Mouse (Mus musculus): ENCODE measurements at regions not wholly inside any gene's neighbourhood (a gene's known extent, or its start where the extent isn't known, plus 50 kb on each side); places are given as distances from the start of the nearest gene placed in this dataset.

DNA sequence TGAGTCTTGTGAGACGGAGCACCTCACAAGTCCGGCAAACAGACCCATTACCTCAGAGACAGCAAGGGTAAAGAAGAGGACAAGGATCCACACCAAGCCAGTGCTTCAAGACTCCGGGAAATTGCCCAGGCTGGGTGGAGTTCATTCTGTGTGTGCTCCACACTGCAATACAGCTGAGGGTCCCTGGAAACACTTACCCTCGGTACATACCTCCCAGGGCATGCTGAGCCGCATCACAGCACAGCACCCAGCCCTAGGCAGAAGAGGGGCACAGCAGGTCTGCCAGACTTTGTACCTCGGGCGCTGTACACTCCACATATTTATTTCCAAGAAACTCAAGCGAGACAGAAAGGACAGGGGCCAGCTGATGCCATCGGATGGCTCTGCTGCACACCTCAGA is 54.5 kb upstream of the Cmc1 start:
- no peak for DNase-seq (ENCODE audit: low spot score in 2 of 2)

DNA sequence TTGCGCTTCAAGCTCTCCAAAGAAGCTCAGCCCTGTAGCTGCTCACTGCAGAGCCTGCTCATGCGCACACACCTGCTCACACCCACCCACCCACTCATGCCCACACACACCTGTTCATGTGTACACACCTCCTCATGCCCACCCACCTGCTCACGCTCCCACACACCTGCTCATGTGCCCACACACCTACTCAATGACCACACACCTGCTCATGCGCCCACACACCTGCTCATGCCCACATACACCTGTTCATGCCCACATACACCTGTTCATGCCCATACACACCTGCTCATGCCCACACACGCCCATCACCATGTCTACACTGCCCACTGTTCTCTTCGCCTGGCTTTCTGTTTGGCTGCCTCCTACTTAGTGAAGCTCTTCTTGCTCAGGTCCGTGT is 56.5 kb upstream of the Cmc1 start:
- DNase-seq (ENCODE audit: low spot score in 2 of 2), result no peak

DNA sequence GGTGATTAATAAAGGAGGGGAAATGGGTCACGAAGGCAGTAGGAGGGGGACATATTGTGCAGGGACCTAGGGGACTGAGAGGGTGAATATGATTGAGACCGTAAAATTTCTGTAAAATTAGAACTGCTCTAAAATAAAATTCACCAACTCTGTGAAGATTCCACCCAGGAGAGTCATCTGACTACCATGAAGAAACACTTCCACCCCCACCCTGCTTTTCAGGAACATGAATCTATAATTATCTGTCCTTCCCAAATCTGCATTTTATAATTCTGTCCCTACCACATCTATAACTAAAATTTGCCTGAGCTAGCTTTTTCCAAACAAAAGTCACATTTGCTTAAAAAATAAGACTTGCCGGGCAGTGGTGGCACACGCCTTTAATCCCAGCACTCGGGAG is 69.7 kb upstream of the Cmc1 start:
- DNase-seq (ENCODE audit: low spot score in 2 of 2), result no peak

DNA sequence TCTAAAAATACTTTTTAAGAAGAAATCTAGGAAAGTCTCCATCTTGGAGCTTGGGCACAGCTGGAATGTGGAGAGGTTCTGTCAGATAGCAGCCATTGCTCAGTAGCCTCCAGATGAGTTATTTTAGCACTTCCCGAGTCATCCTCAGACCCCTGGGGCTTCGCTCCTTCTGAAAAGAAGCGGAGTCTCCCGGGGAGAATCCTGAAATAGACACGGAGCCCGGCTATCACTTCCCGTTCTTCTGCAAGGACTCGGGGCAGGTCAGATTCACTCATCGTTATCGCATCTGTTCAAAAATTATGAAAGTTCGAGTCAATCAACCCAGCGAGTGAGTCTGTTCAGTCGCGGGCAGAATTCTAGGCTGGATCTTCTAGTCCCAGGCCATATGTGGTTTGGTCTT is 71.2 kb upstream of the Cmc1 start:
- DNase-seq (ENCODE audit: low spot score in 2 of 2), result no peak

DNA sequence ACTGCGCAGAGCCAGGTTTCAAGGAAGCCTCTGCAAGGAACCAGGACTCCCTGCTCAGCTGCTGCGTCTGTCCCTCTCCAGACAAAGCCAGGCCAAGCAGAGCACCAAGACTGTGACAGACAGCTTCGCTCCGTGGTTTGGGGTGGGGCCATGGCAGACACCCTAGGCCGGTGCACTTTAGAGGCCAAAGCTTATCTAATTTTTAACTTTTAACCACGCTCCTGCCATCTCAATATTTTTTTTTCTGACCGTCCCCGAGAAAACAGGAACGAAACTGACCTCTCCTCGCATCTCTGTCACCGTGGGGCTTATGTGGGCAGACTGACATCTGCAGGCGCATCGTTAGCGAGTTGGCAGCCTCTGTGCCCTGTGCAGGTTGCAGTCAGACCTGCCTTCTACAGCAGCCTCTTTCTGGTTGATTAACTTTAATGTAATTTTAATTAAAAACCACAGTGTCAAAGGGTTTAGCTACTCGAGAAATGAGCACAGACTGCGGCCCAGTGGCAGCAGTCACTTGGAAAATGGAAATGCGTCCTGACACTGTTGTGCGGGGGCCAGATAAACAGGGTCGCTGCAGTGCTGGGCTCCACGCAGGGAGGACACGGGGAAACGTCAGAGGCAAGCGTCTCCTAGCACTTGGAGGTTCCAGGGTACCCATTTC is 77.6 kb upstream of the Cmc1 start:
- no peak for DNase-seq (ENCODE audit: low spot score in 2 of 2)

DNA sequence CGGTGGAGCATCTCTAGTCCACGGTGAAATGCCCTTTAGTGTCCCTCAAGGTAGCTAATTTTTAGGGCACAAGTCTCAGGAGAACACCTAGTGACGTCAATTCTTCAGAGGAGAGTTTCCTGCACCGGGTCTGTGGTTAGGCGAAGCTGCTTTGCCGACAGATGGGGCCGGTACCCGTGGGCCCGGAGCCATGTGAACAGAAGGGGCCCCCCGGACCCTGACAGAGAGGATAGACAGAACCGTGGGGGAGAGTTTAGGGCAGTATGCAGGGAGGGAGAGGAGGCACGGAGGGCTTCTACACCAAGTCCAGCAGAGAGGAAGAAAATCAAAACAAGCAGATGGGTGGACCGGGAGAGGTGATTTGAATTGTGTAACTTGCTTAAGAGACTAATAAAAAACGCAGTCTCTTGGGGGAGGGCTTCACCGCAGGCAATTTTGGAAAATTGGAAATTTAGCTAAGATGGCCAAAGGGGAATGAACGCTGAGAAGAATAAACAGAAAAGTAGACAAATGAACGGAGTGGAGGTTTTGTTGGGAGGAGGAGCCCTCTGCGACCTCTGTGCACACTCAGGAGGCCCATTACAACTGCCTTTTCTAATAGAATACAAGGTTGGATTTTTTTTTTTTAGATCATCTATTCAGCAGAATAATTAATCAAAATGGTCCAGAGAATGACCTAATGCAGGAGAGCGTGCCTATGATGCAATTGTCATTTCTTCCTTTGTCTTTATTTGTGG is 78.9 kb upstream of the Cmc1 start:
- no peak for DNase-seq (ENCODE audit: low spot score in 2 of 2)

DNA sequence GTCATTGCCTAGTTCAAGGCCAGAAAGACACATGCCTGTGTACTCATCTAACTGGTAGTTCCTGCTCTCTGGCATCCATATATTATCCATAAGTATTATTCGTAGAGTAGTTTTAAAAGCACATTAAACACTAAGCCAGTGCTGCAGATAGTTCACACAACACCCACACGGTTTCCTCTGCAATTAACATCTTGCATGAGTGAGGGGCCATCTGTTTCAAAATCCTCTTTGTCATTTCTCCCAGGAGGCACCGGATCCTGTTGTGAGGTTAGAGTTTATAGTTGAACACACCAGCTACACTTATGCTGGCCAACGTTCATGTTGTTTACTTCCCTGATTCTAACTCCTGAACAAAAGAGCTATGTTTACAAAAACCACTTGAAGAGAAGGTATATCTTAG is 90.7 kb upstream of the Cmc1 start:
- no peak for DNase-seq (ENCODE audit: low spot score in 2 of 2)

DNA sequence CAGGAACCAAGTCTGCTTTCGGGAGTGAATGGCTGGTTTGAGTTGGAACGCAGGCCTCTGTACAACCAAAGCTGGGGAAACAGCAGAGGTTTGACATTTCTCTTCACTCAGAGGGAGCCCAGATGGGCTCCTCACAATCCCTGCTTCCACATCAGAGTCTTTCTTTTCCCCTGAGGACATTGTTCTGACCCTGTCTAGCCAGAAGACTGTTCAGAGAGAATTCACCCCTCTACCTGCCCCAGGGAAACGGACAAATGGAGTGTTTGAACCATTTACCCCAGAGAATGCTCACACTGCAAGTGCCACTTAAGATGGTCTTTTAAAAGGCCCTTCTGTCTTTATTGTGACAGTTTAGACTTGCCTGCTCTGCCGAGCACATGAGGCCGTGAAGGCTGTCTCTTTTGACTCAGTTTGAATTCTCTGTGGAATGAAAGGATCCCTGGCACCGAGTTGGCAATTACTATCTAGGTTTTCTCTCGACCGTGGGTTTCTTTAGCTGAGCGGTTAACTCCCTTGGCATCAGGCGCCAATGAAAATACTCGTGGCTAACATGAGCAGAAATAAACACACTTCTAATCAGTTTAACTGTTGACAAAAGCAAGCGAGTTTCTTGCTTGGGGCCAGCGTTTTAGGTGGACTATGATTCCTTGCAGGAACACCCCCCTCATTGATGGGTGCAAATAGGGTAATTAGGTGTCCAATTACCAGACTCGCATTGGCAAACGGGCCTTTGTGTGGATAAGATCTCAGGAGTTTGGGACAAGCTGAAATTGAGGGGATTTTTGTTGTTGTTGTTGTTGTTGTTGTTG is 97.0 kb upstream of the Cmc1 start:
- DNase-seq (ENCODE audit: low spot score in 2 of 2), result no peak

DNA sequence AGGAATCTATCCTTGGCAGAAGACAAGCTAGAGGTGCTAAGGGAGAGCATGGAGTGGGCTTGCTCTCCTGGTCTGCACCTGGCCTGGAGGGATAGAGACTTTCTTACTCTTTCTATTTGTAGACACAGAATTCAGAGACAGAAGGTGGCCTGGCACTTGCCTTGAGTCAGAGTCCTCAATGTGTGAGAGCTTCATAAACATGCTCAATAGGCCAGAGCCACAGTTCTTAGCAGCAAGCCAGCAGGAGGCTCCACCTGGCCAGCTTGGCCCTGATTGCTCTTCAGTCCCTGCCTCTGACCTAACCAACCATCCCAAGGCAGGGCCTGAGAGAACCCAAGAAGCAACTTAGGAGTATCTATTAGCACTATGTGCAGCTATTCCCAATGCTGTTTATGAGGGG is 103.9 kb upstream of the Cmc1 start:
- DNase-seq (ENCODE audit: low spot score in 2 of 2), result no peak

DNA sequence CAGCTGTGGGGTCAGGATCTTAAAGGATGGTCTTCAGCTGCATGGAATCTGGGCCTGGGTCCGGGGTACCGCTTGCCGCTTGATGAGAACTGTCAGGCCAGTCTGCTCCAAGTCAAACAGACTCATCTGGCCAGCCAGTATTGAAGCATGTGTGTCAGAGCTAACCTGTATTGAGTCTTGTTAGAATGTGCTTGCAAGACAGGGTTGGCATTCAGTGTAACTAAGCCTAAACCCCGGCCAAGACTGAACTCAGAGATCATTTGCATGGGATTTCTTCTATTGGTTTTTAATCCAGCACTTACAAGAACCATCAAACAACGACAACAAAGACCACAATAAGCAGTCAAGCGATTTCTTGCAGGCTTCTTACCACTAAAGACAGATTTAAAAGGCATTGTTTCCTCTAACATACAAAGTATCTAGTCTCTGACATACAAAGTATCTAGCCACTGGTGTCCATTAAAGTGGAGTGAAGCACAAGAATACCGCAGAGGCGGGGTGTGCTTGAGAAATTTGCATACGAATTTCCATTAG is 105.3 kb upstream of the Cmc1 start:
- no peak for DNase-seq (ENCODE audit: low spot score in 2 of 2)

DNA sequence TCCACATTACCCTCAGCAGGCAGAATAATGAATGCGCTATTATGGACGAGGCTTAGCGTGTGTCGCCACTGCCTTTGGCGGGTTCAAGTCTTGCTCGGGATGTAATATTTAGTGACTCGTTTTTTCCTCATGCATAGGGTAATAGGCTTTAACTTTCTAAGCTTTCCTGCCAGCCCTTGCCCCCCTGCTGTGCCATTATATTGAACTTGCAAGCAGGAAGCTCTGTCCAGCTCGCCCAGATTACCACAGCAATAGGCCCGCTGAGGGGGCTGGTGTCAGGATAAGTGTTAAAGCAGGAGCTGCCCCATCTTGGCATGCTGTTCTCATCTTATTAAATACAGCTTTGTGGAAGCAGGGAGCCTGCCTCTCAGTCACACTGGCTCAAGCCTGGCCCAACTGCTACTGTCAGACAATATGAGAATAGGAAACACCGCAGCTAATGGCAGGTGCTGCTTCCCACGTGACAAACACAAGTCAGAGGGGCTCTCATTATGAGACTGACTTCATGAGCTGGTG is 105.8 kb upstream of the Cmc1 start:
- no peak for DNase-seq (ENCODE audit: low spot score in 2 of 2)

DNA sequence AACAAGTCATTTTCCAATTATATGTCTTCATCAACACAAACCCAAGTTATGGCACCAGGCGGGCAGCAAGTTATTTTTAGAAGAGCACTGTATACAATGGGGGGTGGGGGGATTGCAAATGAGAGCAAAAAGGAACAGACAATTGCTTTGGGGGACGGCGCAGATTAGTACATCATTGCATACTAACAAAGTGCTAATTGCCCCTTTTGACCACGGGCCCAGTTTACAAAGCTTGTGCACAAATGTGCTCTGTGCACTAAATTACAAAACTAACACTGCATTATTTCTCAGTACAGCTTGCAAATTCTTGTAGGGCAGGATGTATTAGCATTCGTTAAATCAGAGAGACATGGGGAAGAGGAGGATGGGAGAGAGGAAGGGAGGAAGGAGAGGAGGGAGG is 116.3 kb upstream of the Cmc1 start:
- DNase-seq (ENCODE audit: low spot score in 2 of 2), result no peak

DNA sequence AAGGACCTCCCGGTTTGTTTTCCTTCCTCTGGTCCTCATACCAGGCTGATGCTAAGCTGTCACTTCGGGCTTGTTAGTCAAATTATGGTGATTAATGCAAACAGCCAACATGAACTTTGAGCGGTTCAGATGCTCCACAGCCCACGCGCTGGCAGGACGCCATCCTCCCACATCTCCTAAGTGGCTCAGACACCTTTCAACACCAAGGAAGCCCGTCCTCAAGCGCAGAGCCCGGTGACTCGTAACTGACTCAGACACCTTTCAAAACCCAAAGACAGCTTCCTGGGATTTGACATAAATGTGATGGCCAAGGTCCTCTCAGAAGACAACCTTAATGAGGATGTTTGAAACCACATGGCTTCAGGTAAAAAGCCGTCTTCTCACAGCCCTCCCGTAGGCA is 121.7 kb upstream of the Cmc1 start:
- no peak for DNase-seq (ENCODE audit: low spot score in 2 of 2)

DNA sequence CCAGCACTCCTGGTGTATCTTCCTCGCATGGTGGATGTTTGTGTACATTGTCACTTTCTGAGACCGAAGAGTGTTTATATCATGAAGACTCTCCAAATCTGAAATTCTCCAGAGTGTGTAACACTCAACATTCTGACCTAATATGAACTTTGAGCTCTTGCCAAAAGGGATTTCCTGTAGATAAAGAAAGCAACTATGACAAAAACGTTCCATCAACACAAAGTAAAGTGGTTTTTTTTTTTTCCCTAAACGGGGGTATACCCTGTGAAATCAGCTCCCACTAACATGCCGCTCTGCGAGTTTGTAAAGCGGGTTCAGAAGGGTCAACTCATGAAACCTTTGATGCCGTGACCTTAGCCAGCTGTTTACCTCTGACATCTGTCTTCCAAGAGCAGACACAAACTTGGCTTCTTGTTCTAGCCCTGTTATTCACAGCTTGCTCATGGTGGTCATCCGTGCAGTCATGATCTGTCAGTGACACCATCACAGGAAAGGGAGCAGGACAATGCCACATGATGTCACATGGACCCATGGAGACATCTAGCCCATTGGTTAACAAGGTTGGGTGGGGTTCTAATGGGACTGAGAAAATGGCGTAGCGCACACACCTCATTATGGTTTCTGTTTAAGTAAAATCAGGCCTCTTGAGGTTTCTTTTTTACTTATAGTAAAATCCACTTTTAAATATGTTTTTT is 122.9 kb upstream of the Cmc1 start:
- no peak for DNase-seq (ENCODE audit: low spot score in 2 of 2)

DNA sequence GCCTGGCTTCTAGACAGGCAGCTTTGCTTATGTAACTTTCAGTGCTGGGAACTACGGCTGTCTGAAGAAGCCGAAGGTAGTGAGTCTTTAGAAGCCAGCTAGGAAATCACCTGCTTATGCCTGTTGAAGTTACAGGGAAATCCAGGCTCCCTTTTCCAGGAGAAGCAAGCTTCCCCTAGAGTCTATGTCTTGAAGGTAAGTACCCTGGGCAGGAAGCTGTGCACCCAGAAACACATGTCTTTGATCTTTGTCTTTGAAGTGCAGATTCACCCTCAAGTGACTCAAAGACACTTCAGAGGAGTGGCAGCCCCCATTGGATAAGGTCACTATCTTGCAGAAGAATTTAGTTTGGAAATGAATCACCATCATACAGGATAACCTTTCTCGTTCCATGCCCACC is 135.5 kb upstream of the Cmc1 start:
- DNase-seq (ENCODE audit: low spot score in 2 of 2), result no peak

DNA sequence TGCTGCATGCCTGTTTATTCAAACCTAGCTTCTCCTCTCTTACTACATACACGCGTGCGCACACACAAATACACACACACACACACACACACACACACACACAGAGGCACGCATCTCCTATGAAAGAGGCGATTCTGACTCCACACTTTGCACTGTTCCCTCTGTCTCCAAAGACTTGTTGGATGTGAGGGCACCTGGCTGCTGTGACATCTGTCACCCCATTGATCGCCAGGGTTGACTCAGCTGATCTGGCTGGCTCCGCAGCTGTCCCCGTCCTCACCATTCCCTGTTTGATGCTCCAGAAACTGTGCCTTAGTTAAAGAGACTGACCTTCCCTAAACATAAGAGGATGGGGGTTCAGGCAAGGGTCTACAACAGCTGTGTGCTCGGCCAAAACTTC is 137.6 kb upstream of the Cmc1 start:
- no peak for DNase-seq (ENCODE audit: low spot score in 2 of 2)

DNA sequence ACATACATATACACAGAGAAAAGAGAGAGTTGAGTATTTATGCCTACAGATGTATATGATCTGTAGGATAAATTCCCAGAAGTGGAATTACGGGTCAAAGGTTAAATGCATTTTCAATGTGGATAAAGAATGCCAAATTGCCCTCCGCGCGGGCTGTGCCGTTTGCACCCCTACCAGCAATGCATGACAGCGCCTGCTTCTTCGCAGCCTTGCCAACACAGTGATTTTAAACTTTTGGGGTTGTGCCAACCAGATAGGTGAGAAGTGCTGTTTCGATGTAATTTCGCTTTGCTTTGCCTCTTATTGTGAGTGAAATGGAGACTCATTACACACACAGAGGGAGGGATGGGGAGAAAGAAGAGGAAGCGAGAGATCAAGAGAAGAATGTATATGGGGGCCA is 142.9 kb upstream of the Cmc1 start:
- no peak for DNase-seq (ENCODE audit: low spot score in 2 of 2)

DNA sequence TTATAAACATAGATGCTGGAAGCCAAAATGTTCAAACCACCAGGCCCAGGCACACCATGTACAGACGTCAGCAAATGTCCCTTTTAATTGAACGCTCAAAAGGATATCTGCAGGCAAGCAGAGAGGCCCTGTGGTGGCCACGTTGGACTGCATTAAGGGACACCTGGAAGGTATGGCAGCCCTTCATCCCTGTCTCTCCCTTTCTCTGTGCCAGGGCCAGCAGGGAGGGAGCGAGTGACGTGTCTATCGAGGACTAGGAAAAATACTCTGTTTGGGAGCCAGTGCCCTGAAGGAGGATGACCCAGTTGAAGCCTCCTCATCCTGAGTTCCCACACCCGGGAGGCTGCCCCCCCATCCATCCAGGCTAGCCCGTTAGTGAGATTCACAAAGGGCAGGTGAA is 144.0 kb upstream of the Cmc1 start:
- DNase-seq (ENCODE audit: low spot score in 2 of 2), result no peak

DNA sequence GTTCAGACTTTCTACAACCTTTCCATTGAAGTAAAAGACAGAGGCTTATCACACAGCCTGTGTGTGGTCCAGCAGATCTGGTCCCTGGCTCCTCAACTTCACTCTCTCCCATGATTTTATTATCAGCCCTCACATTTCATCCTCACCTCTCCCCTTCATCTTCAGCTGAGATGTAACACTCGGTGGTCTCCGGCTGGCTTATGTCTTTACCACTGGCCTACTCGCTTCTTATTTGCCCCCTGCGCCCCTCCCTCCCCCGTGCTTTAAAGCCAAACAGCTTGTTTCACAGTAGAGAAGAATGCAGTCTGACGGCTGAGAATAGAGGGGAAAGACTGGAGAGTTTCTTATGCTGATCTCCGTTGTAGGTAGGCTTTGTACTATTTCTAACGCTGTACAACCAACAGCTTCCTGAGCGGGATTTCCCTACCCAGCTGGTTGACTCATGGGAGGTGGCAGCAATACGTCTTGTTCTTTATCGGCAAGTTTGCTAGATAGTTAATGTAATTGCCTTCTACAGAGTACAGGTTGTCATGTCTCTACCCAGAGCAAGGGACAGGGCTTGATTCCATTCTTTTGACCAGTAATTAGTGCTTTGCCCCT is 152.9 kb upstream of the Cmc1 start:
- DNase-seq (ENCODE audit: low spot score in 2 of 2), result no peak

DNA sequence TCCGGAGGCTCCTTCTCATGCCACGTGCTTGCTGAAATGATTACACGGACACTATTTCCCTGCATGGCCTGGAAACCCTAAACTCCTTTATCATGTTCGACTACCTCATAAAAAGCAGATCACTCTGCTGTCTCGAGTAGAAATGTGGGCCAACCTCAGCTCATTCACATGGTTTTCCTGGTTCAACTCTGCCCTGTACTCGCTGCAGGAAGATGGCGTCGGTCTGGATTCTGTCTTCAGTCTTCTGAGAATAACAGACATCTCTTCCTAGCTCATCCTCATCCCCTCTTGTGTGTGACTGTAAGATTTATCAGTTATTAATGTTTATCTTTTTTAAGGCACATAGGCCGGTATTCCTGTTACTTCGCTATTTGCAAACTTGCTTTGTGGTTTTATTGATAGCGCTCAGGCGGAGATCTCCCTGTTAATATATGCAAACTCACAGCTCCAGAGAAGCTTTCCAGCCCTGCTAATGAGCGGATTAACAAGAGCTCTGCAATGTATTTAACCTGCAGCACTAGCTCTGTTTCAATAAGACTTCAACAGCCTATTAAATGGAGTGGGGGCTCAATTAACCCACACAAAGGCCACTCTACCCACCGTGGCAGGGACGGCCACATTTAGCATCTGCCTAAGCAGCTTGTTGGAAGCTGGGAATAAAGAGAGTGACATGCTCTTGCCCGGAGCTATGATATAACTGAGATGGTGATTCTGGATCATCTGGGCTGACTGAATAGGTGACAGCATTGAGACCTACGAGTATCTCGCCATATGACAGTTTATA is 159.5 kb upstream of the Eomes start:
- no peak for DNase-seq (ENCODE audit: low spot score in 2 of 2)

DNA sequence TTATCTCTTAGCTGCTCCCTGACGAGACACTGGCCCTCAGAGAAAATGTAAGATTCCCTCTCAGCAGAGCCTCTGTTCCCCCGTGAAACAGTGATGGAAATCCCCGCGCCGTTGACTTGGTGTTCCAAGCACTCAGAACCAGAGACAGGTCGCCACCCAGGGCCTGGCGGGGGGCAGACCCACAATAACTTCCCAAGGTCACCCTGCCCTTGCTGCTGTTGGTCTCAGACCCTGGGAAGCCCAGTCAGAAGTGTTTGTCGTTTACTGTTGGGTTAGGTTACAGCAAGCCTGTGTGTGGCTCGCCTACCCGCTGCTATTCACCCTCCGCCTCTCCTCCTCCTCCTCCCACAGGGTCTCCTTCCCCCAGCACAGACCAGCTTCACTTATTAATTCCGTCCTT is 154.2 kb upstream of the Eomes start:
- no peak for DNase-seq (ENCODE audit: low spot score in 2 of 2)

Data from thymus, postnatal 10 days (tissue).